Mouse (Mus musculus) intestine, embryonic 14.5 days (tissue): ENCODE measurements around the gene Tax1bp3. TPM values are rescaled to one million over a fixed set of nuclear protein-coding genes. Genes with fewer than 3 reads are reported as not detected.

ENCODE experiments used
- ATAC-seq: fragments of 200-750 bp; cut with Nextera tagmentation; replicated peaks from 2 replicates; pipeline ENCODE4 v1.8.0; 2017; ENCODE audit warnings: low read depth, moderate number of reproducible peaks, moderate TSS enrichment, moderate library complexity; ENCODE audit not compliant: low FRiP score, low TSS enrichment
- DNase-seq: peaks from one replicate; pipeline ENCODE4 v3.0.0-alpha.2; 2018; ENCODE audit warnings: low spot score
- H3K27ac ChIP-seq: fragments of 300-500 bp; sonication (generic); 2 replicates; pipeline ENCODE4 v1.5.1; 2014; ENCODE audit warnings: low read depth, mild to moderate bottlenecking, control low read depth
- H3K27me3 ChIP-seq: fragments of 300-500 bp; sonication (generic); replicated peaks from 2 replicates; pipeline ENCODE4 v1.6.1; 2014; ENCODE audit warnings: low read length, control low read depth; ENCODE audit not compliant: control insufficient read depth, insufficient read depth
- H3K36me3 ChIP-seq: fragments of 300-500 bp; sonication (generic); 2 replicates; pipeline ENCODE4 v1.6.1; 2014; ENCODE audit warnings: low read length, control low read depth; ENCODE audit not compliant: control insufficient read depth, insufficient read depth
- H3K4me1 ChIP-seq: fragments of 300-500 bp; sonication (generic); replicated peaks from 2 replicates; pipeline ENCODE4 v1.6.1; 2014; ENCODE audit warnings: low read length, control low read depth, mixed read lengths; ENCODE audit not compliant: control insufficient read depth, insufficient read depth
- H3K4me2 ChIP-seq: fragments of 300-500 bp; sonication (generic); 2 replicates; pipeline ENCODE4 v1.6.1; 2014; ENCODE audit warnings: low read length
- H3K4me3 ChIP-seq: fragments of 300-500 bp; sonication (generic); 2 replicates; pipeline ENCODE4 v1.5.1; 2014; ENCODE audit warnings: low read depth, low read length, control low read depth, mixed read lengths
- H3K9ac ChIP-seq: fragments of 300-500 bp; sonication (generic); 2 replicates; pipeline ENCODE4 v1.6.1; 2014; ENCODE audit warnings: mild to moderate bottlenecking, low read length
- H3K9me3 ChIP-seq: fragments of 300-500 bp; sonication (generic); 2 replicates; pipeline ENCODE4 v1.6.1; 2016; ENCODE audit warnings: low read length, control low read depth; ENCODE audit not compliant: control insufficient read depth
- WGBS: fragments of 180-500 bp; shearing (Covaris S2); extraction: QIAGEN DNeasy Blood & Tissue Kit; methylation state at CpG from one replicate; pipeline ENCODE4 v1.1.7; 2014; 5-methylcytosine and 5-hydroxymethylcytosine counted together
- polyA plus RNA-seq: library from polyadenylated mRNA; unstranded; fragments of >200 nt; fragmentation: Nextera tagmentation; extraction: Ambion mirVana; gene quantifications from 2 replicates; pipeline ENCODE4 v1.2.1, GENCODE M21; 2014

Tax1bp3 gene
- polyA plus RNA-seq, 1 experiment from 2014 or later: 233 TPM

GRCm38 (mm10) chr11:73187231-73187630 lies 10.3 kb downstream of the Tax1bp3 start:
- H3K27ac ChIP-seq: no peak overlapping the region
- no peak for DNase-seq
- no peak for ATAC-seq
- H3K9me3 ChIP-seq: no peaks in the 10 kb centered on the region
- H3K4me3 ChIP-seq: no peak overlapping the region
- H3K4me2 ChIP-seq: no peak overlapping the region
- peaks cover 68% of the 10 kb centered on the region for H3K36me3 ChIP-seq
- no peaks in the 10 kb centered on the region for H3K4me1 ChIP-seq
- 84% methylated on average over 6 of the region's 6 CpGs for WGBS
- H3K9ac ChIP-seq: no peak overlapping the region
- H3K27me3 ChIP-seq: no peaks in the 10 kb centered on the region

DNA sequence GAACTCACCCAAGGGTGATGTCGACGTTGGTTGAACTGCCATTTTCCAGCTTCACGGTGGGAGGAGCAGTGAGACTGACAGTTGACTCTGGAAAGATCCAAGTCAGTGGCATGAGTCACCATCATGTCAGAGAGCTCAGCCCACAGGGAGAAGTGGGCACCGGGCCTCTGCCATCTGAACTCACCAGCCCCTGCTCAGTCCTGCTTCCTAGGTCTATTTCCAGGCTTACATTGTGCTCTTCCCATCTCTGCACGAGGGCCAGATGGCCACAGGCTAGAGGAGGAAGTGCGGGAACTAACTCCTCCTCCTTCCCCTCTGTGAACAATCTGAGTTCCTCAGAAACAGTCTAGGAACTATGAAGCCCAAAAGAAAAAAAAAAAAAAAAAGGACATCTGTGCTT lies 16.2 kb downstream of the Tax1bp3 start:
- Histone ChIP-seq H3K36me3 (peaks cover 25% of the 10 kb centered on the region), H3K27ac (no peak overlapping the region), H3K9me3 (no peaks in the 10 kb centered on the region), H3K4me3 (no peak overlapping the region), H3K9ac (no peak overlapping the region), H3K27me3 (no peaks in the 10 kb centered on the region), H3K4me2 (no peak overlapping the region), H3K4me1 (peaks cover under 1% of the 10 kb centered on the region; the same call in 1 of the 2 replicates)
- DNase-seq (no peak), ATAC-seq (no peak)
- WGBS: 73% methylated on average over 6 of the region's 6 CpGs

DNA sequence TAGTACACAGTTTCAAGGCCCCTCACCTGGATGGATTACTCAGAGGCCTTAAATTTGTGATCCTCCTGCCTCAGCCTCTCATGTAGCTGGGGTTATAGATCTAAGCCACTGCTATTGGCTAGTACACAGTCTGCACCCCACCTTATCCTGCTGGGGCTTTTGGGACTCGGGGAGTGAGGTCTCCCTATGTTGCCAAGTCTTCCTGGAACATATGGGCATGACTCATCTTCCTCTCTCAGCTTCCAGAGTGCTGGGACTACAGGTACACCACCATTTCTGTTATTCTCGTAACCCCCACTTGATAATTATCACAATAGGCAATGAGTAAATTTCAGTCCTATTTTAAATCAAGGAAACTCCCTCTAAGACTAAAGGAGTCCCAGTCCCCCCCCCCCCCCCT lies 17.6 kb downstream of the Tax1bp3 start:
- no peak overlapping the region for H3K4me2 ChIP-seq
- peaks cover 6% of the 10 kb centered on the region; the same call in 1 of the 2 replicates for H3K4me1 ChIP-seq
- WGBS: 72% methylated on average over 2 of the region's 2 CpGs
- DNase-seq (no peak), ATAC-seq (no peak)
- H3K4me3 ChIP-seq: no peak overlapping the region
- H3K9ac ChIP-seq: no peak overlapping the region
- no peaks in the 10 kb centered on the region for H3K27me3 ChIP-seq
- peaks cover 25% of the 10 kb centered on the region for H3K36me3 ChIP-seq
- no peak overlapping the region for H3K27ac ChIP-seq
- no peaks in the 10 kb centered on the region for H3K9me3 ChIP-seq

DNA sequence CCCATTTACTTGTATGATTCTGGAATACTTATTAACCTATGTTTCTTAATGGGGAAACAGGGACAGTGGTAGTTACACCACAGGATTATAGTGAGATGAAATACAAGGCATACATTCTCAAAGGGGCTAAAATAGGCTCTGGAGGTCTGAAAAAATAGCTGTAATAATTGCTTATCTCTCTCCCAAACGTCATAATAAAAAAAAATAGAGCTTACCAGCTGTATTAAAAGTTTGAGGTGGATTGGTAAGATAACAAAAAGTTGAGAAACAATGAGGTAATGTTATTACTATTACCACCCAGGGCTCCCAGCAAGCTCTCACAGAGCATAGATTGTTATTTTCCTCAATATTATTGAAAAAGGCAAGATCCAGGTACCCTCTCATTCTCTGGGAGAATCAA lies 21.3 kb downstream of the Tax1bp3 start:
- peak overlapping the region; percentile 96 for H3K4me2 ChIP-seq
- peaks cover 4% of the 10 kb centered on the region; the same call in 1 of the 2 replicates for H3K36me3 ChIP-seq
- peak overlapping the region; percentile 53 for H3K9ac ChIP-seq
- H3K4me3 ChIP-seq: peak overlapping the region; percentile 72
- WGBS: 9% methylated on average over 1 of the region's 1 CpGs
- DNase-seq: no peak
- ATAC-seq: no peak
- H3K27me3 ChIP-seq: no peaks in the 10 kb centered on the region
- H3K9me3 ChIP-seq: no peaks in the 10 kb centered on the region
- H3K4me1 ChIP-seq: peaks cover 6% of the 10 kb centered on the region; the same call in 1 of the 2 replicates
- H3K27ac ChIP-seq: no peak overlapping the region

DNA sequence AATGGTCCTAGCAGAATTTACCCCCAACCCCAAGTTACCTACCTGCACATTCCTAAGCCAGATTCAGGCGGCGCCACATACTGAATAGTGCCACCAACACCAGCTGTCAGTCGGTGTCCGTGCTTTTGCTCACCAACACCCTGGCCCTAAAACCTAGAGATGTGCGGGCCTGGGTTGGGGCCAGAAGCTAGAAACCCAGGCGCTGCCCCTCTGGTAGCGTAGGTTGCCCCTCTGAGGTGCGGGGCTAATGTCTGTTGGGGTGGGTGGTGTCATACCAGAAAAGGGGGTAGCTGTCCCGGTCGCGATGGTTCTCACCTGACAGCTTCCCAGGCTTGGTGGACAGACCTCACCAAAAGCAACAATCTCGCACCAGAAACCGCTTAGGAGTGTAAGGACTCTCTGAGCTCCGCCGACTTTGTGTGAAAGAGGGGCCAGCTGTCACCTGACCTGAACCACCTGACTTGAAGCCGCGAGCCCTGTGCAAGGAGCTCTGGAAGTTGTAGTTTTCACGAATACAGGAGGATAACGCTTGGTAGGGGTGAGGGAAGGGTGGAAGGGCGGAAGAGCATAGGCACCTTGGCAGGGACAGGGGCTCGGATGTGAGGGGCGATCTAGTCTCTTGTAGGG lies 21.8 kb downstream of the Tax1bp3 start, which contains the start of gene Ctns:
Ctns (minus strand) TSS at position 440 of the 627 bp plus-strand sequence.
- WGBS: 1% methylated on average over 22 of the region's 22 CpGs
- peak within 1 kb of the TSS; percentile 96 for H3K4me2 ChIP-seq
- H3K27me3 ChIP-seq: no peaks in the 10 kb centered on the region
- H3K4me3 ChIP-seq: peak within 1 kb of the TSS; percentile 72
- no peak within 1 kb of the TSS for H3K27ac ChIP-seq
- ATAC-seq (peak; percentile 97), DNase-seq (no peak)
- no peaks in the 10 kb centered on the region for H3K9me3 ChIP-seq
- H3K36me3 ChIP-seq: peaks cover 4% of the 10 kb centered on the region; the same call in 1 of the 2 replicates
- H3K4me1 ChIP-seq: peaks cover 6% of the 10 kb centered on the region; the same call in 1 of the 2 replicates
- H3K9ac ChIP-seq: peak within 1 kb of the TSS; percentile 53

- DNase-seq (peak; percentile 93), ATAC-seq (peak; percentile 98)
- Histone ChIP-seq H3K36me3 (peaks cover 4% of the 10 kb centered on the region; the same call in 1 of the 2 replicates), H3K4me1 (peaks cover 6% of the 10 kb centered on the region; the same call in 1 of the 2 replicates), H3K27ac (no peak within 1 kb of the TSS), H3K9me3 (no peaks in the 10 kb centered on the region), H3K9ac (peak within 1 kb of the TSS; percentile 53), H3K4me3 (peak within 1 kb of the TSS; percentile 72), H3K27me3 (no peaks in the 10 kb centered on the region), H3K4me2 (peak within 1 kb of the TSS; percentile 96)
- WGBS: under 1% methylated on average over 32 of the region's 32 CpGs
Observed at GRCm38 (mm10) chr11:73199230-73199712, 22.4 kb downstream of the Tax1bp3 start, which contains the start of gene Shpk. Gene Shpk (plus strand): TSS chr11:73199460.

GRCm38 (mm10) chr11:73199879-73200278 lies 23.0 kb downstream of the Tax1bp3 start:
- 5% methylated on average over 12 of the region's 12 CpGs for WGBS
- DNase-seq (no peak), ATAC-seq (no peak)
- peaks cover 4% of the 10 kb centered on the region; the same call in 1 of the 2 replicates for H3K36me3 ChIP-seq
- no peaks in the 10 kb centered on the region for H3K9me3 ChIP-seq
- H3K27me3 ChIP-seq: no peaks in the 10 kb centered on the region
- peak overlapping the region; percentile 53 for H3K9ac ChIP-seq
- peak overlapping the region; percentile 96 for H3K4me2 ChIP-seq
- no peak overlapping the region for H3K27ac ChIP-seq
- peaks cover 6% of the 10 kb centered on the region; the same call in 1 of the 2 replicates for H3K4me1 ChIP-seq
- H3K4me3 ChIP-seq: peak overlapping the region; percentile 72

GRCm38 (mm10) chr11:73201021-73201420 lies 24.1 kb downstream of the Tax1bp3 start:
- ATAC-seq (no peak), DNase-seq (no peak)
- H3K4me1 ChIP-seq: peaks cover 6% of the 10 kb centered on the region; the same call in 1 of the 2 replicates
- H3K4me2 ChIP-seq: no peak overlapping the region
- H3K27me3 ChIP-seq: no peaks in the 10 kb centered on the region
- H3K9ac ChIP-seq: no peak overlapping the region
- no peak overlapping the region for H3K27ac ChIP-seq
- 66% methylated on average over 2 of the region's 2 CpGs for WGBS
- H3K9me3 ChIP-seq: no peaks in the 10 kb centered on the region
- H3K4me3 ChIP-seq: no peak overlapping the region
- no peaks in the 10 kb centered on the region; the same call in 1 of the 2 replicates for H3K36me3 ChIP-seq
